Mouse (Mus musculus): ENCODE results near the gene Tpcn1. TPM values are rescaled to one million over a fixed set of nuclear protein-coding genes. Genes with fewer than 3 reads are reported as not detected.
"Not testable (repeated sequence)": the region's sequence is repeated elsewhere in the genome, so short reads cannot be mapped to it uniquely, and the experiment has no call there.

The Tpcn1 gene
- total RNA-seq, 2 experiments from 2014 or later: 33.9 to 39.4 TPM

- intact Hi-C loops (cut with DNase I): loop anchor here (5.0 to 10.0 kb wide), 2 partner anchors 85 to 172 kb away; partner anchors contain the start of genes Iqcd and Tpcn1
- no peak for DNase-seq (ENCODE audit: low spot score in 2 of 2)
These were observed 85.8 kb downstream of the Tpcn1 start for GRCm38 (mm10) chr5:120502675-120503143.

GRCm38 (mm10) chr5:120502147-120502621 lies 86.3 kb downstream of the Tpcn1 start:
- intact Hi-C loops (cut with DNase I): loop anchor here (5.0 to 10.0 kb wide), 2 partner anchors 85 to 173 kb away; partner anchors contain the start of genes Iqcd and Tpcn1
- peak in 1 of 2 experiments; percentile 72 for DNase-seq (ENCODE audit: low spot score in 2 of 2)

DNA sequence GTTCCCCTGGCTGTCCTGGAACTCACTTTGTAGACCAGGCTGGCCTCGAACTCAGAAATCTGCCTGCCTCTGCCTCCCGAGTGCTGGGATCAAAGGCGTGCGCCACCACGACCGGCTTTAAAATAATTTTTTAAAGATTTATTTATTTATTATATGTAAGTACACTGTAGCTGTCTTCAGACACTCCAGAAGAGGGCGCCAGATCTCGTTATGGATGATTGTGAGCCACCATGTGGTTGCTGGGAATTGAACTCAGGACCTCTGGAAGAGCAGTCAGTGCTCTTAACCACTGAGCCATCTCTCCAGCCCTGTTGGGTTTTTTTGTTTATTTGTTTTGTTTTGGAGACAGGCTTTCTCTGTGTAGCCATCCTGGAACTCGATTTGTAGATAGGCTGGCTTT lies 87.9 kb downstream of the Tpcn1 start:
- not testable (repeated sequence) for DNase-seq (ENCODE audit: low spot score in 2 of 2)
- intact Hi-C loops (cut with DNase I): loop anchor here (5.0 to 10.0 kb wide), 2 partner anchors 87 to 174 kb away; partner anchors contain the start of genes Iqcd and Tpcn1

GRCm38 (mm10) chr5:120499202-120499601 lies 89.3 kb downstream of the Tpcn1 start:
- intact Hi-C loops (cut with DNase I): no loop called here
- no peak for DNase-seq (ENCODE audit: low spot score in 2 of 2)

- DNase-seq (ENCODE audit: low spot score in 2 of 2): no peak
- intact Hi-C loops (cut with DNase I): no loop called here
These were observed 91.4 kb downstream of the Tpcn1 start for GRCm38 (mm10) chr5:120497071-120497470.

- intact Hi-C loops (cut with DNase I): no loop called here
- no peak for DNase-seq (ENCODE audit: low spot score in 2 of 2)
These were observed 92.7 kb downstream of the Tpcn1 start for GRCm38 (mm10) chr5:120495703-120496226.

DNA sequence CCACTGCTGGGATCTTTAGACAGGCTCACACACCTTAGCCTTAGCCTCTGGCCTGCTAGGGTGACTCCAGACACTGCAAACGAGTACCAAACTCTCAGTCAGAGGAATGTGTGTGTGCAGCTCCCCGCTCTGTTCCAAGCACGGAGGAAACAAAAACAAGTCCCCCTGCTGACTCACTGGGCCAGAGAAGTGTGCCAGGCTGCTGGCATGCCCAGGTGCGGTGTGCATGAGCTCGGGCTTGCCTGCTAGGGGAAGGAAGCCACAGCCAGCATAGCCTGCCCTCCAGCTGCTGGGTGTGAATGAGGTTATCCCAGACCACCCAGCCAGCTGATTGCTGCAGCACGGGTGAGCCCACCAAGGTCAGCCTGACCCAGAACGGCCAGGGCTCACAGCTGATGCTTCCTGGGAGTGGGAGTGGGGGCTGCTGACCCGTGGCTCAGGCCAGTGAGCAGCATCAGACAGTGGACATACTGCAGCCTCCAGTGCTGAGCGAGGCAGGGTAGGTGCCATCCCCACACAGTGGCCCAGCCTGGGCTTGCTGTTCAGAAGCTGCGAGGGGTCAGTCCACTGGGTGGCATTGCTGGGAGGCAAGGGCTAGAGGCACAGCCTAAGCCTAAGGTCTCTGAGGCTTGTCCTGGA lies 93.3 kb downstream of the Tpcn1 start:
- intact Hi-C loops (cut with DNase I): no loop called here
- peak in 1 of 2 experiments; percentile 45 for DNase-seq (ENCODE audit: low spot score in 2 of 2)

DNA sequence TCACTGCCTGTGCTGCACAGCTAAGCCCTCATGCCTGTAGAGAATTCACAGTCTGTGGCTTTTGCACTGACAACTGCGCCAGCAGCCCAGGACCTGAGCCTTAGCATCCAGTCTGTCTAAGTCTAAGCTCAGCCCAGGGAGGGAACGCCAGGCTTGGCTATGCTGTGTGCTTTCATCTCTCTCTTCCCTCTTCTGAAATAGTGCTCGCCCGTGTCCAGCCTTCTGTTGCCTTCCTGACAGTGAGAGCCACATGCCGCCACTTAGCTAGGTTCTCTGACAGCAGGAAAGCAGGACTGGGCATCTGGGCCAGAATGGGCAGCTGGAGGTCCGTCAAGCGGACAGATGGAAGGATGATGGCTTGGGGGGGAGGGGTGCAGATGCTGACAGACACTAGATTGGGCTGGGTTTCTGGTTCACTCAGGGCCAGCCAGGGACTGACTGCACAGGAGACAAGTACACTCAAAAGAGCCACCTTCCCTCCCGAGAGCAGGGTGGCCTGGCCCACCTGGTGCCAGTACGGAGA lies 94.5 kb downstream of the Tpcn1 start:
- intact Hi-C loops (cut with DNase I): no loop called here
- DNase-seq (ENCODE audit: low spot score in 2 of 2): no peak

DNA sequence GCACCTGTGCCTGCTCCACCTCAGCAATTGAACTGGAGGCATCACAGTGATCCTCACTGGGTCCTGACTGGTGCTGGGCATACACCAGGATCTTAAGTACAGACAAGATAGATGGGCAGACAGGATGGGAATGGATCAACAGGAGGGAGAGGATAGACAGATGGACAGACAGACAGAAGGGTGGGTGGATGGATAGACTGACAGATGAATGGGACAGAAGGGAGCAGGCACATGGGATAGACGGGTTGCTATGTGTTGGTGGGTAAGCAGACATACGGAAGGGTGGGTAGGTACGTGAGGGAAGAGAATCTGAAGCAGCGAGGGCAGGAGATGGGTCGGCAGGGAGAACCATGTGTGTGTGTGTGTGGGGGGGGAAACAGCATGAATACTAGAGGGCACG lies 95.0 kb downstream of the Tpcn1 start:
- intact Hi-C loops (cut with DNase I): no loop called here
- DNase-seq (ENCODE audit: low spot score in 2 of 2): no peak

DNA sequence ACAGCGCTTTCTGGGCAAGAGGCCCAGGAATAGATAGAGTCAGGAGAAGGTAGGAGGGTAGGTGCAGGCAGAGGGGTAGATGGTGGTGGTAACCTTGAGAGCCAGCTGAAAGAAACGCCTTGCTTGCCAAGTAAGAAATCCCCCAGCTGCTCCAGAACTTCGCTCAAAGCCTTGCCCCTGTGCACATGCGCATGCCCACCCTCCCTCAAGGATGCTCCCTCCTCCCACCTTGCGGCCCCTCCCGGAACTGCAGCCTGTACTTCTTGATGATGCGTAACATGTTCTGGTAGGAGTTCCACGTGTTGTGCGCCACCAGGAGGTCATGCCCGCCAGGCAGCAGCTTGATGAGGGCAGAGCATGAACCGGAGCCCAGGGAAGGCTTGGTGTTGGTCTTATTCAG lies 96.0 kb downstream of the Tpcn1 start:
- intact Hi-C loops (cut with DNase I): no loop called here
- peak in 1 of 2 experiments; percentile 46 for DNase-seq (ENCODE audit: low spot score in 2 of 2)

GRCm38 (mm10) chr5:120490679-120491192 lies 97.7 kb downstream of the Tpcn1 start:
- intact Hi-C loops (cut with DNase I): no loop called here
- DNase-seq (ENCODE audit: low spot score in 2 of 2): peak in 1 of 2 experiments; percentile 39

DNA sequence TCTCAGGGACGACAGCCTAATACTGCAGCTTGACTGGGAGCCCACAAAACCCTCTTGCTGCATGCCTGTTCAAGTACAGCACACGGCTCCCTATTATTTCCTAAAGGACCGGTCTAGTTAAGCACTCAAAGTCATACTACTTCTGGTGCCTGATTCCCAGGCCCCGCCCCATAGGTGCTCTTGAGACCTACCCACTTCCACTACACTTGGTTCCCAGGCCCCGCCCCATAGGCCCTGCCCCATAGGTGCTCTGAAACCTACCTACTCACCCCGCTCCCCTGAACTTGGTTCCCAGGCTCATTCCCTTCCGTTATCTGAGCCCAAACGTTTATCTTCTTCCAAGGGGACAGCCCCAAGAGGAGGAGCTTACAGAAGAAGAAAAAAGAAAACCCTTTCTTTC lies 100.6 kb downstream of the Tpcn1 start:
- intact Hi-C loops (cut with DNase I): no loop called here

More for the DNA sequence above, 100.6 kb downstream of the Tpcn1 start:
- no peak for DNase-seq (ENCODE audit: low spot score in 2 of 2)

Other genes starting within 250 kb of the Tpcn1 start
- gene Lhx5, start 157.0 kb downstream of the Tpcn1 start, total RNA-seq (2021): under 1 TPM; 0.21 to 0.25 TPM
- 1 to 10 TPM; 4.6 to 6.4 TPM for gene Sdsl, start 115.9 kb downstream of the Tpcn1 start, total RNA-seq (2021)
- gene Sds, start 112.1 kb downstream of the Tpcn1 start, total RNA-seq (2021): under 1 TPM in 1 of 2 experiments, not detected in 1; 0.27 TPM
- gene Plbd2, start 85.0 kb downstream of the Tpcn1 start, total RNA-seq (2021): 10 to 100 TPM; 56.9 to 58.9 TPM
- gene Slc8b1, start 77.5 kb downstream of the Tpcn1 start, total RNA-seq (2021): 1 to 10 TPM; 5.9 to 6.0 TPM
- under 1 TPM; 0.32 to 0.48 TPM for gene Iqcd, start 343 bp upstream of the Tpcn1 start, total RNA-seq (2021)
- gene Rita1, start 23.9 kb upstream of the Tpcn1 start, total RNA-seq (2021): 10 to 100 TPM; 31.4 to 32.6 TPM
- gene Ddx54, start 24.1 kb upstream of the Tpcn1 start, total RNA-seq (2021): 10 to 100 TPM; 38.7 to 39.6 TPM
- gene Cfap73, start 45.6 kb upstream of the Tpcn1 start, total RNA-seq (2021): not detected
- gene Rasal1, start 60.1 kb upstream of the Tpcn1 start, total RNA-seq (2021): 10 to 100 TPM; 81.0 to 82.3 TPM
- 10 to 100 TPM; 68.9 to 71.2 TPM for gene Dtx1, start 123.3 kb upstream of the Tpcn1 start, total RNA-seq (2021)
- under 1 TPM in 1 of 2 experiments, not detected in 1; 0.30 TPM for gene Oas2, start 161.2 kb upstream of the Tpcn1 start, total RNA-seq (2021)
- not detected for gene Oas3, start 189.0 kb upstream of the Tpcn1 start, total RNA-seq (2021)
- gene Oas1e, start 206.9 kb upstream of the Tpcn1 start, total RNA-seq (2021): not detected
- under 1 TPM; 0.66 to 0.94 TPM for gene Oas1c, start 223.8 kb upstream of the Tpcn1 start, total RNA-seq (2021)

Measured in left cerebral cortex, postnatal 25 days (tissue).